Comparison of ENCODE assay signal across 8 mouse cellular contexts in the genomic region with DNA sequence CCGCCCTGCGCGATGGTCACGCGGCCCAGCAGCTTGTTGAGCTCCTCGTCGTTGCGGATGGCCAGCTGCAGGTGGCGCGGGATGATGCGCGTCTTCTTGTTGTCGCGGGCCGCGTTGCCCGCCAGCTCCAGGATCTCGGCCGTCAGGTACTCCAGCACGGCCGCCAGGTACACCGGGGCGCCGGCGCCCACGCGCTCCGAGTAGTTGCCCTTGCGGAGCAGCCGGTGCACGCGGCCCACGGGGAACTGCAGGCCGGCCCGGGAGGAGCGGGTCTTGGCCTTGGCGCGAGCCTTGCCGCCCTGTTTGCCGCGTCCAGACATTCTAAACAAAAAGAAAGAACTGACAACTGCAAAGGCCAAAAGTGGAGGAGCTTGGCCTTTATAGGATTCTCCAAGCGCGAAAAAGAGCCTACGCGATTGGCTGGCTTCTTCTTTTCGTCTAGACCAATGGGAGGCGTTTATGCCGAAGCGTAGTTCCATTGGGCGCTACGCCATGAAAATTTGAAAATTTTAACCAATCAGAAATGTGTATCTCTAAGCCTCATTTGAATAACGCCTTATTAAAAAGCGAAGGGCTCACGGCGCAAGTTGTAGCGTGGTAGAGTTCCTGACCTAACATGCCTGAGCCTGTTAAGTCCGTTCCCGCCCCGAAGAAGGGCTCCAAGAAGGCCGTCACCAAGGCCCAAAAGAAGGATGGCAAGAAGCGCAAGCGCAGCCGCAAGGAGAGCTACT. TPM values are rescaled to one million over a fixed set of nuclear protein-coding genes. Genes with fewer than 3 reads are reported as not detected.
DNase-seq lines count a peak whose midpoint lies in the region; ATAC-seq and TF ChIP-seq lines count a peak whose summit lies in the region.
"Not testable (repeated sequence)": the region's sequence is repeated elsewhere in the genome, so short reads cannot be mapped to it uniquely, and the experiment has no call there.

A gene (minus strand): TSS at position 320 of the 731 bp plus-strand sequence.
A gene (plus strand): TSS at position 563 of the 731 bp plus-strand sequence.

- DNase-seq in CH12.LX (ENCODE audit: extremely low read depth), result peak; percentile 97
- peak; percentile 98 for DNase-seq in c-Kit-positive CD71-positive TER-119-positive erythroid progenitor cells, embryonic 14.5 days (ENCODE audit: low spot score)
- peak; percentile 98 for DNase-seq in heart, postnatal 0 days (ENCODE audit: low spot score)
- peak; percentile 75 to 89 for DNase-seq in kidney, postnatal 4 days

- H3K27me3 ChIP-seq in CH12.LX (replicated peaks); forebrain, embryonic 12.5 days; heart, postnatal 0 days (ENCODE audit: control insufficient read depth, insufficient read depth, low read length); liver, embryonic 16.5 days (ENCODE audit: control insufficient read depth, insufficient read depth, low read depth, low read length); neural tube, embryonic 13.5 days; testis, adult 2 months (ENCODE audit: control insufficient read depth, insufficient read depth, low read length): not testable (repeated sequence)

- TF ChIP-seq RAD21 in CH12.LX (IDR thresholded peaks at IDR 0.05; ENCODE audit: low read depth, low read length), result not testable (repeated sequence)

- H3K27ac ChIP-seq in CH12.LX (ENCODE audit: insufficient read depth, low read depth), result peak within 1 kb of the TSS; percentile 92
- peak within 1 kb of the TSS; percentile 94 for H3K27ac ChIP-seq in forebrain, embryonic 12.5 days
- H3K27ac ChIP-seq in heart, postnatal 0 days (ENCODE audit: low read depth), result peak within 1 kb of the TSS; percentile 77
- H3K27ac ChIP-seq in liver, embryonic 16.5 days (ENCODE audit: low read length), result peak within 1 kb of the TSS; percentile 97
- peak within 1 kb of the TSS; percentile 77 for H3K27ac ChIP-seq in neural tube, embryonic 13.5 days (replicated peaks)
- peak within 1 kb of the TSS; percentile 84 for H3K27ac ChIP-seq in testis, adult 2 months (ENCODE audit: control insufficient read depth, insufficient read depth, low read depth, low read length)

- not testable (repeated sequence) for TF ChIP-seq CTCF in CH12.LX (conservative IDR thresholded peaks at IDR 0.05 in 1 of 2, IDR thresholded peaks at IDR 0.05 in 1 of 2; ENCODE audit: low read depth in 2 of 2, low read length in 2 of 2); heart, postnatal 0 days (IDR thresholded peaks at IDR 0.05; ENCODE audit: low read depth); testis, adult 2 months (IDR thresholded peaks at IDR 0.05; ENCODE audit: control insufficient read depth, insufficient read depth, insufficient replicate concordance, low read depth, low read length)

- not testable (repeated sequence) for H3K79me2 ChIP-seq in CH12.LX (replicated peaks; ENCODE audit: control insufficient read depth, extremely low read depth, insufficient read depth, poor library complexity, severe bottlenecking)

- under 1% methylated on average over 38 of the region's 63 CpGs for WGBS in forebrain, embryonic 12.5 days
- WGBS in heart, postnatal 0 days, result 0% methylated on average over 34 of the region's 63 CpGs
- WGBS in liver, embryonic 16.5 days (ENCODE audit: insufficient replicate concordance), result under 1% methylated on average over 38 of the region's 63 CpGs
- under 1% methylated on average over 44 of the region's 63 CpGs for WGBS in neural tube, embryonic 13.5 days

- peak within 1 kb of the TSS; percentile 78 for H3K9ac ChIP-seq in CH12.LX (ENCODE audit: insufficient read depth, low read depth)
- peak within 1 kb of the TSS; percentile 58 for H3K9ac ChIP-seq in forebrain, embryonic 12.5 days
- H3K9ac ChIP-seq in heart, postnatal 0 days (replicated peaks; ENCODE audit: low read depth, low read length), result not testable (repeated sequence)
- peak within 1 kb of the TSS; percentile 81 for H3K9ac ChIP-seq in liver, embryonic 16.5 days (ENCODE audit: low read depth, low read length)
- peak within 1 kb of the TSS; percentile 64 for H3K9ac ChIP-seq in neural tube, embryonic 13.5 days

- H3K4me2 ChIP-seq in CH12.LX (ENCODE audit: insufficient read depth, low read depth, poor library complexity, severe bottlenecking), result peak within 1 kb of the TSS; percentile 88
- peak within 1 kb of the TSS; percentile 53 for H3K4me2 ChIP-seq in forebrain, embryonic 12.5 days
- H3K4me2 ChIP-seq in heart, postnatal 0 days (ENCODE audit: low read depth, low read length), result peak within 1 kb of the TSS; percentile 50
- peak within 1 kb of the TSS; percentile 77 for H3K4me2 ChIP-seq in liver, embryonic 16.5 days (ENCODE audit: low read depth, low read length)
- H3K4me2 ChIP-seq in neural tube, embryonic 13.5 days, result peak within 1 kb of the TSS; percentile 62

- TF ChIP-seq POLR2A in CH12.LX (IDR thresholded peaks at IDR 0.05; ENCODE audit: low read depth, low read length), result peak; percentile 87
- TF ChIP-seq POLR2A in testis, adult 2 months (IDR thresholded peaks at IDR 0.05; ENCODE audit: control insufficient read depth, low read depth, low read length), result peak; percentile 63; the same call in 1 of the 2 replicates

- not testable (repeated sequence) for TF ChIP-seq EP300 in CH12.LX (IDR thresholded peaks at IDR 0.05; ENCODE audit: low read length)
- TF ChIP-seq EP300 in heart, postnatal 0 days (IDR thresholded peaks at IDR 0.05; ENCODE audit: low read depth), result peak; percentile 25; the same call in 1 of the 2 replicates

- not testable (repeated sequence) for H3K9me3 ChIP-seq in CH12.LX (replicated peaks; ENCODE audit: low read length); forebrain, embryonic 12.5 days; heart, postnatal 0 days (replicated peaks; ENCODE audit: control insufficient read depth, low read length); liver, embryonic 16.5 days (replicated peaks; ENCODE audit: control insufficient read depth, low read length); neural tube, embryonic 13.5 days

- H3K4me3 ChIP-seq in CH12.LX (replicated peaks in 1 of 3; ENCODE audit: low read depth in 2 of 3, low read length in 2 of 3, poor library complexity in 1 of 3), result peak within 1 kb of the TSS; percentile 2 to 57 (median 37)
- H3K4me3 ChIP-seq in forebrain, embryonic 12.5 days (replicated peaks), result peak within 1 kb of the TSS; percentile 37
- peak within 1 kb of the TSS; percentile 45 for H3K4me3 ChIP-seq in heart, postnatal 0 days (ENCODE audit: low read depth, low read length)
- H3K4me3 ChIP-seq in liver, embryonic 16.5 days (ENCODE audit: low read depth, low read length), result peak within 1 kb of the TSS; percentile 60
- H3K4me3 ChIP-seq in neural tube, embryonic 13.5 days, result peak within 1 kb of the TSS; percentile 39
- peak within 1 kb of the TSS; percentile 88 for H3K4me3 ChIP-seq in testis, adult 2 months (ENCODE audit: control insufficient read depth, low read depth, low read length)

- H3K36me3 ChIP-seq in CH12.LX (replicated peaks in 1 of 2; ENCODE audit: control insufficient read depth in 1 of 2, insufficient read depth in 1 of 2, low read length in 1 of 2); forebrain, embryonic 12.5 days (replicated peaks); heart, postnatal 0 days (replicated peaks; ENCODE audit: control insufficient read depth, insufficient read depth, low read length); liver, embryonic 16.5 days (ENCODE audit: control insufficient read depth, insufficient read depth); neural tube, embryonic 13.5 days; testis, adult 2 months (ENCODE audit: control insufficient read depth, insufficient read depth, low read length): not testable (repeated sequence)

- peak; percentile 95 for ATAC-seq in forebrain, embryonic 12.5 days (ENCODE audit: low FRiP score)
- peak; percentile 92 for ATAC-seq in heart, postnatal 0 days (ENCODE audit: insufficient read depth, low read depth)
- peak; percentile 83 for ATAC-seq in liver, embryonic 16.5 days (ENCODE audit: low read depth)
- peak; percentile 95 for ATAC-seq in neural tube, embryonic 13.5 days (ENCODE audit: low read depth)

- peaks cover 0 to 32% of the 10 kb centered on the region in 2 experiments; a peak in 3 of 4 replicates for H3K4me1 ChIP-seq in CH12.LX (ENCODE audit: control insufficient read depth in 1 of 2, insufficient read depth in 2 of 2)
- peaks cover 39% of the 10 kb centered on the region for H3K4me1 ChIP-seq in forebrain, embryonic 12.5 days
- H3K4me1 ChIP-seq in heart, postnatal 0 days (ENCODE audit: control insufficient read depth, insufficient read depth), result peaks cover 34% of the 10 kb centered on the region
- H3K4me1 ChIP-seq in liver, embryonic 16.5 days (ENCODE audit: control insufficient read depth, low read depth, low read length), result peaks cover 28% of the 10 kb centered on the region
- H3K4me1 ChIP-seq in neural tube, embryonic 13.5 days (replicated peaks), result peaks cover 43% of the 10 kb centered on the region
- H3K4me1 ChIP-seq in testis, adult 2 months (ENCODE audit: control insufficient read depth, insufficient read depth, low read length), result not testable (repeated sequence)

- dilution Hi-C loops in CH12.LX (cut with MboI; ENCODE audit: extremely low pct_ligation_motif_present, extremely low pct_unique_long_range_greater_than_20kb, low sequenced_read_pairs), result not testable (repeated sequence)

- in situ Hi-C loops in CH12.LX (cut with MboI; ENCODE audit: low pct_ligation_motif_present, low pct_unique_long_range_greater_than_20kb, low sequenced_read_pairs), result not testable (repeated sequence)

RNA-seq across cellular contexts. Expression of the first gene that starts in this region (rescaled TPM):
- total RNA-seq in CH12.LX (2012; rRNA removed) (792 and 1,025 TPM in 2 replicates), CH12.LX (2014; rRNA removed) (3.0 and 4.7 TPM in 2 replicates)
- 7.1 TPM in 1 of 2 replicates, not detected in the other for polyA plus RNA-seq in CH12.LX (2012; ENCODE audit: insufficient read length, low read depth)
- 13.9 and 15.0 TPM in 2 replicates for polyA plus RNA-seq in forebrain, embryonic 12.5 days (2016; fragmentation: Nextera tagmentation; extraction: Ambion mirVana)
- total RNA-seq in heart, postnatal 0 days (2014; rRNA removed; ENCODE audit: low replicate concordance), result 677 and 1,354 TPM in 2 replicates
- polyA plus RNA-seq in heart, postnatal 0 days (2015; fragmentation: Nextera tagmentation; extraction: Ambion mirVana), result 1.8 and 3.3 TPM in 2 replicates
- 10.1 and 14.1 TPM in 2 replicates for polyA plus RNA-seq in liver, embryonic 16.5 days (2015; fragmentation: Nextera tagmentation; extraction: Ambion mirVana)
- not detected in 2 replicates for polyA plus RNA-seq in neural tube, embryonic 13.5 days (2015; fragmentation: Nextera tagmentation; extraction: Ambion mirVana)
- 1.8 and 2.1 TPM in 2 replicates for polyA plus RNA-seq in testis, adult 2 months (2012; rRNA removed)

RNA-seq across cellular contexts. Expression of the second gene that starts in this region (rescaled TPM):
- total RNA-seq in CH12.LX (2012; rRNA removed) (476 and 510 TPM in 2 replicates), CH12.LX (2014; rRNA removed) (2.7 and 3.6 TPM in 2 replicates)
- 0.60 and 1.3 TPM in 2 replicates for polyA plus RNA-seq in CH12.LX (2012; ENCODE audit: insufficient read length, low read depth)
- 3.0 and 5.2 TPM in 2 replicates for polyA plus RNA-seq in forebrain, embryonic 12.5 days (2016; fragmentation: Nextera tagmentation; extraction: Ambion mirVana)
- total RNA-seq in heart, postnatal 0 days (2014; rRNA removed; ENCODE audit: low replicate concordance), result 250 and 332 TPM in 2 replicates
- polyA plus RNA-seq in heart, postnatal 0 days (2015; fragmentation: Nextera tagmentation; extraction: Ambion mirVana), result 0.34 and 0.55 TPM in 2 replicates
- 3.8 and 7.6 TPM in 2 replicates for polyA plus RNA-seq in liver, embryonic 16.5 days (2015; fragmentation: Nextera tagmentation; extraction: Ambion mirVana)
- polyA plus RNA-seq in neural tube, embryonic 13.5 days (2015; fragmentation: Nextera tagmentation; extraction: Ambion mirVana), result 0.52 and 1.4 TPM in 2 replicates
- 155 and 156 TPM in 2 replicates for polyA plus RNA-seq in testis, adult 2 months (2012; rRNA removed)

Comparison
In these comparisons a context has a peak if more than half of its experiments do, and no peak if none do; other contexts are left out.
1. Peak in every context shown above with its lines: DNase-seq, ATAC-seq, H3K4me3 ChIP-seq and H3K27ac ChIP-seq.
2. RNA of the second gene that starts in this region (polyA plus RNA-seq): 155 to 156 TPM in testis, adult 2 months; 3.0 to 5.2 TPM in forebrain, embryonic 12.5 days, 3.8 to 7.6 TPM in liver, embryonic 16.5 days, 0.60 to 1.3 TPM in CH12.LX, 0.34 to 0.55 TPM in heart, postnatal 0 days and 0.52 to 1.4 TPM in neural tube, embryonic 13.5 days; every median in the first group is over 10 times any median in the second.
3. H3K4me3 ChIP-seq: peak in every context shown above with its lines; median percentile 88 in testis, adult 2 months; 60 in liver, embryonic 16.5 days; 45 in heart, postnatal 0 days; 39 in neural tube, embryonic 13.5 days; 37 in CH12.LX; 37 in forebrain, embryonic 12.5 days.